Mouse (Mus musculus) hindbrain, postnatal 0 days (tissue): Measurements from ENCODE around the gene Olfr575. TPM values are rescaled to one million over a fixed set of nuclear protein-coding genes. Genes with fewer than 3 reads are reported as not detected.

ENCODE experiments used
- ATAC-seq: fragments of 200-750 bp; cut with Nextera tagmentation; 2 replicates; pipeline ENCODE4 v1.8.0; 2017; ENCODE audit warnings: mild to moderate bottlenecking, moderate TSS enrichment, moderate library complexity
- DNase-seq: peaks from one replicate; pipeline ENCODE4 v3.0.0-alpha.2; 2015; ENCODE audit warnings: low spot score
- H3K27ac ChIP-seq: fragments of 300-500 bp; sonication (generic); 2 replicates; pipeline ENCODE4 v1.5.1; 2014; ENCODE audit warnings: mild to moderate bottlenecking
- H3K27me3 ChIP-seq: fragments of 300-500 bp; sonication (generic); 2 replicates; pipeline ENCODE4 v1.6.1; 2014; ENCODE audit warnings: low read length, mixed read lengths; ENCODE audit not compliant: insufficient read depth
- H3K36me3 ChIP-seq: fragments of 300-500 bp; sonication (generic); 2 replicates; pipeline ENCODE4 v1.6.1; 2014; ENCODE audit warnings: low read length, mixed read lengths; ENCODE audit not compliant: insufficient read depth
- H3K4me1 ChIP-seq: fragments of 300-500 bp; sonication (generic); 2 replicates; pipeline ENCODE4 v1.6.1; 2014; ENCODE audit warnings: antibody characterized with exemption, low read length, mixed read lengths; ENCODE audit not compliant: insufficient read depth
- H3K4me2 ChIP-seq: fragments of 300-500 bp; sonication (generic); 2 replicates; pipeline ENCODE4 v1.6.1; 2014; ENCODE audit warnings: low read depth, mild to moderate bottlenecking, low read length, moderate library complexity, mixed read lengths
- H3K4me3 ChIP-seq: fragments of 300-500 bp; sonication (generic); 2 replicates; pipeline ENCODE4 v1.5.1; 2014; ENCODE audit warnings: low read length
- H3K9ac ChIP-seq: fragments of 300-500 bp; sonication (generic); replicated peaks from 2 replicates; pipeline ENCODE4 v1.6.1; 2014; ENCODE audit warnings: mild to moderate bottlenecking, low read length, moderate library complexity, mixed read lengths
- H3K9me3 ChIP-seq: fragments of 300-500 bp; sonication (generic); 2 replicates; pipeline ENCODE4 v1.6.1; 2016; ENCODE audit warnings: low read length, mixed read lengths
- CTCF ChIP-seq: IDR thresholded peaks from 2 replicates; pipeline ENCODE4 v1.5.1; 2016; ENCODE audit warnings: antibody characterized with exemption, control low read depth, low read depth
- WGBS: fragments of 180-500 bp; shearing (Covaris S2); extraction: QIAGEN DNeasy Blood & Tissue Kit; methylation state at CpG from one replicate; pipeline ENCODE4 v1.1.7; 2014; 5-methylcytosine and 5-hydroxymethylcytosine counted together
- polyA plus RNA-seq: library from polyadenylated mRNA; unstranded; fragments of >200 nt; fragmentation: Nextera tagmentation; extraction: Ambion mirVana; gene quantifications from 2 replicates; pipeline ENCODE4 v1.2.1, GENCODE M21; 2015
- total RNA-seq: library from RNA; depleted of rRNA; stranded (reverse); fragments of >200 nt; gene quantifications from 2 replicates; pipeline ENCODE4 v1.2.3, GENCODE M21; 2014; rRNA removed

The Olfr575 gene
- total RNA-seq (not detected in 2 replicates), polyA plus RNA-seq (not detected in 2 replicates)

DNA sequence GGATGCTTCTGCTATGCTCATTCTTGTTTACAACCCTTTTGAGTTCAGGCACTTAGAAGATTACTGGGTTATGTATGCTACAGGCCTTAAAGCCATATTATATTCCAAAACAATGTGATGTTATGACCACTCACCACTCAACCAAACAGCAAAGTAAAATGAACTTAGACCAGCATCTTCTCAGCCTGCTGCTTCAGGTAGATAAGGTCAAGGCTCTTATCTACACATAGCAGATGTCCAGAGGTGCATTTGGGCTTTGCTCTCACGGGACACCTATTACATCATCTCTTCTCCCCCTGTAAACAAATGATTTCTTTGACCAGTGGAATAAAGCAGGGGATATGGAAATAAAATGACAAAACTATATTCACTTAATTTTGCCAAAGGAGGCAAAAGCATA lies at the start of gene Olfr575:
Gene Olfr575, minus strand, starts transcription at position 183 of the 400 bp plus-strand sequence.
- Histone ChIP-seq H3K4me3 (no peak within 1 kb of the TSS), H3K27me3 (no peaks in the 10 kb centered on the region), H3K36me3 (no peaks in the 10 kb centered on the region), H3K9me3 (no peaks in the 10 kb centered on the region), H3K9ac (no peak within 1 kb of the TSS), H3K4me2 (no peak within 1 kb of the TSS), H3K27ac (no peak within 1 kb of the TSS), H3K4me1 (no peaks in the 10 kb centered on the region)
- WGBS, result 71% methylated on average over 1 of the region's 1 CpGs
- DNase-seq (no peak), ATAC-seq (no peak)
- TF ChIP-seq CTCF, result no peak

DNA sequence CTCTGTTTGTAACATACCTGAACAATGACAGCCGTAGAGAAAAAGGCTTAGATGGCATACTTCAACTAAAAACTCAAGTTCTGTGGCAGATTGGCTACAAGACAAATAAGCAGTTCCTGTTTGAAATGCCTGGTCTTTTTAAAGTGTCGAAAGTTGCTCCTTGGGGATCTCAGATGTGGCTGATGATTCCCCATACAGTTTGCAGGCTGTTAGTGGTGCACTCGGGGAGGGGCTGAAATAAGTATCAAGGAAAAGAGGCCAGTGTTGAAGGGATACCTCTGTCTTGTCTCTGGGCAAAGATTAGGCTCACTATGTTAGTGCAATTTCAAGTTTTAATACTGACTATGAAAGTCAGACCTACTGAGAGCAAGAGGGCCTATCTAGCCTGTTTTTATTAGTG lies 30.6 kb upstream of the Olfr575 start, which contains the start of gene Olfr578:
Gene Olfr578, minus strand, starts transcription at position 101 of the 400 bp plus-strand sequence.
- no peak within 1 kb of the TSS for H3K4me2 ChIP-seq
- no peak for DNase-seq
- H3K9me3 ChIP-seq, result no peaks in the 10 kb centered on the region
- H3K4me3 ChIP-seq, result no peak within 1 kb of the TSS
- ATAC-seq, result no peak
- H3K4me1 ChIP-seq, result no peaks in the 10 kb centered on the region
- TF ChIP-seq CTCF, result no peak
- WGBS, result 79% methylated on average over 3 of the region's 3 CpGs
- no peak within 1 kb of the TSS for H3K27ac ChIP-seq
- H3K36me3 ChIP-seq, result no peaks in the 10 kb centered on the region
- H3K27me3 ChIP-seq, result no peaks in the 10 kb centered on the region
- H3K9ac ChIP-seq, result no peak within 1 kb of the TSS

DNA sequence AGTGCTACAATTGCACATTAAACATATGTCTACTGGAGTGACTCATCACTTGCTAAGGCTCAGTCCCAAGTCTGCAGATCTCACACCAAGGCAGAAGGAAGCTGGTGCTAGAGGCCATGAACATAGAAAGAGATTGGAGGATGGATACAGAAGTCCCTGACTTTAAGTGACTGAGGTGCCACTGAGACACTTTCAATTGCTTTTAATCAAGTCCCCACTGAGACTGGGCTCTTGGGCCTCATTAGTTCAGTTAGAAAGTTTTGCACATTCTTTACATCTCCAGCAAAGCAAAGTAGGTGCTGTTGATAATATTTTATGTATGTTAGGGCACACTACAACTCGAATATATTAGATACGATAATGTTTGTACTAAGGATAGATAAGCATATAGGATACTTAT lies 17.3 kb upstream of the Olfr575 start, which contains the start of gene Olfr577:
Gene Olfr577, minus strand, starts transcription at position 101 of the 400 bp plus-strand sequence.
- 79% methylated on average over 2 of the region's 2 CpGs for WGBS

DNA sequence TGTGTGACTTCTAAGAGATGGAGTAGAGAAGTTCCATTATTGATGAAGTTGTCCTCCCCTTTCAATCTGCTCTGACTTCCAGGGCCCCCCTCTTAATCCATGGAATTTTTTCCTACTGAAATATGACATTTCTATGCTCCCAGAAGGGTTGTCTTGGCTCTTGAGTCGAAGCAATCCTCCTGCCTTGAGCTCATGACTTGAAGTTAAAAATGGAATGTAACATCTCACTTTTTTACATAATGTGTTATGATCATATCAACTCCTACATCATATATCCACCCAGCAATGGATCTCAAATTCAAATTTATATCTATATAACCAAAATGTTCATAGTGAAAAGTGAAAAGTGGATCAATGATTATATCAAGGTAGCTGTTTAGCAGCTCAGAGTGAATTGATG lies 15.8 kb upstream of the Olfr575 start:
- 33% methylated on average over 1 of the region's 1 CpGs for WGBS
- H3K9me3 ChIP-seq, result no peaks in the 10 kb centered on the region
- no peak overlapping the region for H3K9ac ChIP-seq
- no peak overlapping the region for H3K4me3 ChIP-seq
- TF ChIP-seq CTCF, result no peak
- H3K4me1 ChIP-seq, result no peaks in the 10 kb centered on the region
- no peak for DNase-seq
- no peak for ATAC-seq
- no peaks in the 10 kb centered on the region for H3K36me3 ChIP-seq
- H3K27me3 ChIP-seq, result no peaks in the 10 kb centered on the region
- H3K27ac ChIP-seq, result no peak overlapping the region
- no peak overlapping the region for H3K4me2 ChIP-seq

More for the DNA sequence above, 17.3 kb upstream of the Olfr575 start, which contains the start of gene Olfr577:
- Histone ChIP-seq H3K4me3 (no peak within 1 kb of the TSS), H3K4me1 (no peaks in the 10 kb centered on the region), H3K9me3 (no peaks in the 10 kb centered on the region), H3K9ac (no peak within 1 kb of the TSS), H3K4me2 (no peak within 1 kb of the TSS), H3K27me3 (no peaks in the 10 kb centered on the region), H3K27ac (no peak within 1 kb of the TSS), H3K36me3 (no peaks in the 10 kb centered on the region)
- DNase-seq (no peak), ATAC-seq (no peak)
- no peak for TF ChIP-seq CTCF

DNA sequence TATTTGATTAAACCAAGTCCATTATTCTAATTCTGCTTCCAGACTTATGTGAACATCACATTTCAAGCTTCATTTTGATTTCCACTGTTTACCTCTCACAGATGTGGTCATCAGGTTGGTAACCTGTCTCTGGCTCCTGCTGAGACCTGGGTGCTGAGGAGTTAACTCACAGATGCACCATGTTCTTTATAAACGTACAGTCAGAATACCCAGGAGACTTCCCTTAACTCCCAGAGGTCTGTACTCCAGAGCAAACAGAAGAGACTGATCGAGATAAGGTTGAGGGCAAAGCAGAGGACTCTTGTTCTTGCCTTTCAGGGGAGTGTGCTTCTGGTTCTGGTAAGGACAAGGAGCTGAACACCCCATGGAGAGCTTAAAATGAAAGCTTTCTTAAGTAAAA lies 3.8 kb upstream of the Olfr575 start, which contains the start of gene Olfr576:
Gene Olfr576, plus strand, starts transcription at position 301 of the 400 bp plus-strand sequence.
- no peak for TF ChIP-seq CTCF

DNA sequence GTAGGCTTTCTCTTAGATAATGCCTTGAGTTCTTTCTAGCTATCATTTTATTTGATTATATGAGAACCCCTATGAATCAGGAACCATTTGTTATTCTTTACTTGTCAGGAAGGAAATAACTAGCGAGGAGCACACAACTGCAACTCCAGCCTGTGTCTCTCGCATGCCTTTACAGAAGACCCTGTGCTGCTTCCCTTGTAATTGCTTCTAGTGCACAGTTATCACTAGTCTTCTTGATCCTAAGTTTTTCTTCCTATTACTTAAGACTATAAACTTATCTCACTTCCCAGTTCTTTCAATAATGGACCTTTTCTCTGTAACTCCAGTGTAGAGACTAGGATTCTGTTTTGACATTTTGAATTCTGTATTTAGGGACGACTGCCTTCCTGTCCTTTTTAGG lies 438 bp downstream of the Olfr575 start:
- 83% methylated on average over 3 of the region's 3 CpGs for WGBS

More for the DNA sequence above, 3.8 kb upstream of the Olfr575 start, which contains the start of gene Olfr576:
- ATAC-seq, result no peak
- WGBS, result 54% methylated on average over 2 of the region's 2 CpGs
- no peak within 1 kb of the TSS for H3K4me3 ChIP-seq
- DNase-seq, result no peak
- H3K27me3 ChIP-seq, result no peaks in the 10 kb centered on the region
- no peak within 1 kb of the TSS for H3K27ac ChIP-seq
- no peaks in the 10 kb centered on the region for H3K4me1 ChIP-seq
- no peaks in the 10 kb centered on the region for H3K9me3 ChIP-seq
- no peak within 1 kb of the TSS for H3K4me2 ChIP-seq
- no peaks in the 10 kb centered on the region for H3K36me3 ChIP-seq
- H3K9ac ChIP-seq, result no peak within 1 kb of the TSS

DNA sequence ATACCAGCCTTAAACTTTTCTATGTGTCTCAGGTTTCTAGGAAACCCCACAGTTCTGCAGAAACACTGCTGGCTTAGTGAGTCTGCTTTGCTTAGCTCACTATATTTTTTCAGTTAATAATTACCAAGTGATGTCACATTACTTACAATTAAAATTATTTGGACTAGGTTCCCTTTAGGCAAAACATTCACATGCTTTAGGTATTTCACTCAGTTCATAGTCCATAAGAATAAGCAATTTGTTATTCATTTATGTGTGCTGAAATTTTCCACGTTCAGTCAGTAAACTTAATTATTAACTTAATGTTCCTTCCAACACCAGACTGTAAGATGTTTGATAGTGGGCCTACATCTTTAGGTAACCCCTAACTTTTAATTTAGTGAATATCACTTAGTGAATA lies 7.8 kb downstream of the Olfr575 start:
- Histone ChIP-seq H3K27me3 (no peaks in the 10 kb centered on the region), H3K9me3 (no peaks in the 10 kb centered on the region), H3K4me1 (no peaks in the 10 kb centered on the region), H3K4me3 (no peak overlapping the region), H3K27ac (no peak overlapping the region), H3K4me2 (no peak overlapping the region), H3K36me3 (no peaks in the 10 kb centered on the region), H3K9ac (no peak overlapping the region)
- TF ChIP-seq CTCF, result no peak
- ATAC-seq, result no peak
- no peak for DNase-seq
- WGBS, result 75% methylated on average over 1 of the region's 1 CpGs

More for the DNA sequence above, 438 bp downstream of the Olfr575 start:
- H3K4me2 ChIP-seq, result no peak overlapping the region
- DNase-seq (no peak), ATAC-seq (no peak)
- H3K36me3 ChIP-seq, result no peaks in the 10 kb centered on the region
- no peak for TF ChIP-seq CTCF
- no peak overlapping the region for H3K4me3 ChIP-seq
- no peak overlapping the region for H3K9ac ChIP-seq
- H3K27ac ChIP-seq, result no peak overlapping the region
- H3K4me1 ChIP-seq, result no peaks in the 10 kb centered on the region
- H3K27me3 ChIP-seq, result no peaks in the 10 kb centered on the region
- no peaks in the 10 kb centered on the region for H3K9me3 ChIP-seq
